23 mouse cellular contexts compared by ENCODE assay signal in the genomic region with DNA sequence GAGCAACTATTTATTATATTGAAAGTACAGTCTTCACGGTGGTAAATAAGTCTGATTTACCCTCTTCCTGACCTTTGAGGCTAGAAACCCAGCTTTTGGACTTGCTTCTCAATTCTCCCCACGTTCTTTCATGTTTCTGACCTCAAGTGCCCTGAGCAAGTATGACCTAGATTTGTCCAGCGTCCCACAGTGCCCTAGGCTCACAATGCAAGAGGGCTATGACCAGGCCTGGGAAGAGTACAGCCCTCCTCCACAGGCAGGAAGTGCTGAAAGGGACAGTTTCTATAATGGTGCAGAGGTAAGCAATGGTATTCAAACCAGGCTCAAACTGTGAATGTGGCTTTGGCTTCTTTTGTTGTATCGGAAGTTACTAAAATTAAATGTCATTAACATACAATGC.
DNase-seq lines count a peak whose midpoint lies in the region; ATAC-seq lines count a peak whose summit lies in the region.
"Had no signal": no experiment of that assay in that cellular context is flagged by ENCODE, and none has a peak within 500 bp of the region (broad histone marks: within the 10 kb centered on the region; RNA-seq: fewer than 3 reads in every experiment).

No protein-coding gene starts in this region.

- H3K36me3 ChIP-seq in splenic B cell, adult 2 months (ENCODE audit: control insufficient read depth, insufficient read depth, low read length, poor library complexity, severe bottlenecking), result no peaks in the 10 kb centered on the region
- H3K36me3 ChIP-seq: G1E; heart, embryonic 13.5 days; hindbrain, embryonic 12.5 days; limb, embryonic 10.5 days; neural tube, embryonic 12.5 days; stomach, embryonic 15.5 days had no signal

- ATAC-seq in megakaryocyte, adult 5-6 weeks (ENCODE audit: poor library complexity, severe bottlenecking), result peak; percentile 41
- no peak for ATAC-seq in activated CD4-positive, CD25-positive, alpha-beta regulatory T cell, adult 4 months
- ATAC-seq: inflammation-experienced regulatory T-cells, adult 6 months; liver, postnatal 0 days; lung, postnatal 0 days had no signal

- H3K27me3 ChIP-seq in splenic B cell, adult 2 months (ENCODE audit: control insufficient read depth, insufficient read depth, low read length, poor library complexity, severe bottlenecking), result no peaks in the 10 kb centered on the region
- H3K27me3 ChIP-seq: heart, embryonic 13.5 days; hindbrain, embryonic 12.5 days; neural tube, embryonic 12.5 days; stomach, embryonic 15.5 days had no signal

- DNase-seq in adrenal gland, postnatal 14 days, result peak; percentile 25
- no peak for DNase-seq in adrenal gland, postnatal 10 days
- DNase-seq in spleen, postnatal 36 days (ENCODE audit: low spot score in 2 of 2), result peak; percentile 19 to 29
- DNase-seq in spleen, adult 18-20 months, result no peak
- DNase-seq in splenic B cell, adult 2 months (ENCODE audit: low read depth, low spot score), result peak; percentile 47
- no peak for DNase-seq in layer of hippocampus, adult 18-20 months (ENCODE audit: low spot score in 2 of 2)
- DNase-seq: adrenal gland, adult 8-10 months; cerebellum, adult 9-10 months; heart, postnatal 14 days; kidney, adult 2 months; liver, postnatal 0 days; midbrain, embryonic 14.5 days; thymus, postnatal 25 days had no signal

Comparison
In these comparisons a context has a peak if more than half of its experiments do, and no peak if none do; other contexts are left out.
1. DNase-seq: peak in adrenal gland, postnatal 14 days (single experiment), spleen, postnatal 36 days (2 of 2) and splenic B cell, adult 2 months (single experiment); none in adrenal gland, postnatal 10 days (single experiment), spleen, adult 18-20 months (0 of 2) and layer of hippocampus, adult 18-20 months (0 of 2).